8 mouse cellular contexts compared by ENCODE assay signal in the genomic region with DNA sequence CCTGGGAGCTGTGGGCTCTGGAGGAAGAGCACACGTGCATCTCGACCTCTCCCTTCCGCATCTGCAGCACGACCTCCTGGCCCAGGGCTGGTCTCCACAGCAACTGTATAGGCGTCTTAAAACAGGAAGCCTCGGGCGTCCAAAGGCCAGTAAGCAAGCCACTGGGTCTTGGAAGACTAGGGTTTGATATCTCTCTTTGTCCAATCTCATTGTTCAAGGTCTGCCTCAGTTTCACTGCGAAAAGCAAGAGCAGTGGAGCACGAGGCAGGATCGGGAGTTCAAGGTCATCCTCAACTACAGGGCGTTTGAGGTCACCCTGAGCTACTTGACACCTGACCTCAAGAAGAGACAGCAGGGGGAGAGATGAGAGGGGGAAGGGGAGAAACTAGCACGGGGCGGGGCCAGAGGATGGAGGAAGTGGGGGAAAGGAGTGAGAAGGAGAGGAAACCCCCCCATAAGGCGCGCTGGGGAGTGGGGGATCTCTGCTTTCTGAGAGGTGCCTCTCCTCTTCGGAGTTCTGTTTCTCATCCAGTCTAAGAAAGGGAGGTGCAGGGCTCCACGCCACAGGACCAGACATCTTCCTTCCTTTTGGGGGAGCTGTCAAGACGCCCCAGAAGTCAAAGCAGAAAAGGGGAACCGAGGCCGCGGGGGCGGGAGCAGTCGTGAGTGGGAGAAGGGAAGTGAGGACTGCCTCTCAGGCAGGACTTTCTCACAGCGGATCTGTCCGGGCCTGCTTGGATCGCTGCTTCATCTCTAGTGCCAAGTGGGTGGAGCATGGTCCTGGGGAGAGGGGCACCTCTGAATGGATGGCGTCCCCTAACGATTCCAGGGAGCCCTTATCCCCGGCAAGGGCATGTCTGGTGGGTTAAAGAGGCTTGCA. TPM values are rescaled to one million over a fixed set of nuclear protein-coding genes. Genes with fewer than 3 reads are reported as not detected.
DNase-seq lines count a peak whose midpoint lies in the region.

No protein-coding gene starts in this region.

- H3K36me3 ChIP-seq in forebrain, embryonic 10.5 days (replicated peaks) = no peaks in the 10 kb centered on the region

- peaks cover 20% of the 10 kb centered on the region for H3K4me1 ChIP-seq in forebrain, embryonic 10.5 days

- DNase-seq in right cerebral cortex, adult 18-20 months = peak; percentile 41
- no peak for DNase-seq in right cerebral cortex, postnatal 25 days
- DNase-seq in forebrain, embryonic 10.5 days (ENCODE audit: extremely low spot score, low spot score) = no peak
- peak; percentile 65 to 73 for DNase-seq in heart, postnatal 36 days
- DNase-seq in kidney, postnatal 4 days = peak; percentile 69 to 78
- DNase-seq in lung, postnatal 4 days = peak; percentile 81 to 83
- DNase-seq in spleen, postnatal 14 days (ENCODE audit: low spot score in 2 of 2) = peak; percentile 60 to 70
- DNase-seq in embryo, embryonic 11 days = no peak

- peaks cover 63% of the 10 kb centered on the region for H3K27me3 ChIP-seq in forebrain, embryonic 10.5 days (ENCODE audit: poor library complexity, severe bottlenecking)

- H3K9me3 ChIP-seq in forebrain, embryonic 10.5 days = no peaks in the 10 kb centered on the region

- intact Hi-C loops in heart, postnatal 36 days (cut with DNase I) = loop anchor here (2.0 kb wide), 1 partner anchor 14 kb away; the partner anchor contains the start of gene Icam4

- H3K27ac ChIP-seq in forebrain, embryonic 10.5 days = no peak overlapping the region

- H3K4me3 ChIP-seq in forebrain, embryonic 10.5 days = peak overlapping the region; percentile 45

- WGBS in forebrain, embryonic 10.5 days = 3% methylated on average over 29 of the region's 29 CpGs

RNA-seq across cellular contexts. Expression of gene Icam1, which starts 0.9 kb away (rescaled TPM):
- 4.1 and 5.8 TPM in 2 replicates for polyA plus RNA-seq in forebrain, embryonic 10.5 days (2016; fragmentation: Nextera tagmentation; extraction: Ambion mirVana)
- total RNA-seq in heart, postnatal 36 days (2021) = 1 to 10 TPM; 8.5 to 9.9 TPM

RNA-seq across cellular contexts. Expression of gene Mrpl4, which starts 12.4 kb away (rescaled TPM):
- polyA plus RNA-seq in forebrain, embryonic 10.5 days (2016; fragmentation: Nextera tagmentation; extraction: Ambion mirVana) = 152 and 154 TPM in 2 replicates
- 100 to 1,000 TPM; 139 to 148 TPM for total RNA-seq in heart, postnatal 36 days (2021)

RNA-seq across cellular contexts. Expression of gene Icam4, which starts 14.2 kb away (rescaled TPM):
- 4.8 and 7.9 TPM in 2 replicates for polyA plus RNA-seq in forebrain, embryonic 10.5 days (2016; fragmentation: Nextera tagmentation; extraction: Ambion mirVana)
- total RNA-seq in heart, postnatal 36 days (2021) = 1 to 10 TPM in 1 of 2 experiments, under 1 TPM in 1; 0.65 to 1.1 TPM

RNA-seq across cellular contexts. Expression of gene Icam5, which starts 16.9 kb away (rescaled TPM):
- polyA plus RNA-seq in forebrain, embryonic 10.5 days (2016; fragmentation: Nextera tagmentation; extraction: Ambion mirVana) = 0.05 TPM in 1 of 2 replicates, not detected in the other
- total RNA-seq in heart, postnatal 36 days (2021) = not detected

RNA-seq across cellular contexts. Expression of gene S1pr2, which starts 38.4 kb away (rescaled TPM):
- polyA plus RNA-seq in forebrain, embryonic 10.5 days (2016; fragmentation: Nextera tagmentation; extraction: Ambion mirVana) = 24.4 and 26.4 TPM in 2 replicates
- 1 to 10 TPM; 3.9 to 5.1 TPM for total RNA-seq in heart, postnatal 36 days (2021)

Comparison
In these comparisons a context has a peak if more than half of its experiments do, and no peak if none do; other contexts are left out.
1. DNase-seq: peak in right cerebral cortex, adult 18-20 months (single experiment), heart, postnatal 36 days (2 of 2), kidney, postnatal 4 days (2 of 2), lung, postnatal 4 days (2 of 2) and spleen, postnatal 14 days (2 of 2); none in right cerebral cortex, postnatal 25 days (single experiment), forebrain, embryonic 10.5 days (single experiment) and embryo, embryonic 11 days (single experiment).